Mouse (Mus musculus) mouse embryonic stem cell (cell line): Measurements from ENCODE around the gene 4931409K22Rik.
"Not testable (repeated sequence)": the region's sequence is repeated elsewhere in the genome, so short reads cannot be mapped to it uniquely, and the experiment has no call there.

Source experiments
- in situ Hi-C, 2 experiments: fragments of 300-500 bp; cut with MboI; formaldehyde crosslinking; loops; 1 replicate in 1 of 2; 3 replicates in 1 of 2; pipeline ENCODE4 v1.14.3; 2019 to 2020; ENCODE audit warnings: low sequenced_read_pairs in 2 of 2, low pct_unique_long_range_greater_than_20kb in 1 of 2, mixed read lengths in 1 of 2; ENCODE audit not compliant: unreplicated experiment in 1 of 2

Gene 4931409K22Rik

DNA sequence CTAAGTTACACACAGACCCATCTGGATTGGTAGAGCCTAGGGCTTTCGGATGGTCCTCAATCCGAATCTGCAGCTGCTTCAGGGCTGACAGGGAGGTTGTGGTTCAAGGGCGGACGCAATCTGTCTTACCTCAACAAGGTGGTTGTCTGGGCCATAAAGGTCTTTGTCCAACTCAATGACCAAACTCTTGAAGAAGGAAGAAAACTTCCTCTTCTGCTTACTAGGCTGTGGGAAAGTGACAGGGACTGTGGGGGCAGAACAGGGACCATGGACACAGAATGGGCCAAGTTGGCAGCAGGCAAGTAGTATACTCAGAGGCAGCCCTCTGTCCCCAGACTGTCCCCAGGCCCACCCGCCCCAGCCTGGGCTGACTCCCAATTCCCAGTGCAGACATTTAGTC, 38.7 kb upstream of the 4931409K22Rik start:
- in situ Hi-C loops, result no loop called here

DNA sequence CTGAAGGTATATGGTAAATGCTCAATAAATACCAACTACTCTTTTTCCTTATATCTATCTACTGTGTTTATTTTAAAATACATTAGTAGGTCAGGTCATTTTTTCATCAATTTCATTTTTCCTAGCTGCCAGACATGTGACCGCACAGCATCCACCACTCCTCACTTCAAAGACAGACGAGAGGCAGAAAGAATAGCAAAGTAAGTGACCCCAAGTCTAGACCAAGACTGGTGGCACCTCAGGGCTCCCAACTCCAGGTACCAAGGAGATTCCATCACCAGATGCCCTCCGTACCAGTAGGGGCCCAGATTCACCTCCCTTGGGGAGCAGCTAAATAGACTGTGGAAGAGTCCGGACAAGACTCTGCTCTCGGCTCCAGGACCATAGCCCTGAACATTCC, 37.7 kb upstream of the 4931409K22Rik start:
- in situ Hi-C loops, result no loop called here

DNA sequence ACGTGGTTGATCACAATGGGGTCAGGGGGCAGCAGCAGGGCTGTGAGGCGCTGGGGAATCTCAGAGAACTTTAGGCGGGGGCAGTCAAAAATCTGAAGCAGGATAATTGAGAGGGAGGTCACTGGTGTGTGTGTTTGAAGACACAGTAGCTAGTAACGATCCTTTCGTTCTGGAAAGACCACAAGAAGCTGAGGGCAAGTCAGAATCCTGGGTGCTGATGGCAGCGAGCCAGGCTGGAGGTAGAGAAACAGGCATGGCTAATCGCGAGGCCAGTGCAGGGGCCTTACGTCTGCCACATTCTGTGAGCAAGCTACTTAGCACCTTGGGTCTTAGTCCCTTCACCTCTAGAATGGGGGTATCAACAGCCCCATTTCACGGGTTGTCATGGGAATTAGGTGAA, 37.3 kb upstream of the 4931409K22Rik start:
- in situ Hi-C loops, result no loop called here

DNA sequence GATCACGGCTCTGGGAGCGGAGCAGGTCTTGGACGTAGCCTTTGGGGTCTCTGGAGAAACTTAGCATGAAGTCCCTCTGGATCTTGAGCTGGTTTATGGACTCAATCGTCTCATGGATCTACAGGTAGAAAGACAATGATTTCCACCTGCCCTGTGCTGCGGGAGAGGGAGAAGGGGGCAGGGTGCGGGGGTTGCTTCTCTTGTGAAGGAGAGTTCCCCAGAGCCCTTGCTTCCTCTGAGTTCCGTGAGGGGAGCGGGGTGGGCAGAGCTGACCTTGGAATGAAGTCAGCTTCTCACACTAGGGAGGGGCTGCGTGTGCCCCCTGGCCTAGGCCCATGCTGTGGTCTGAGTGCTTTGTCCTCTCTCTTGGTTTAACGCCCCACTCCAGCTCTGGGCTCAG, 36.6 kb upstream of the 4931409K22Rik start:
- in situ Hi-C loops, result no loop called here

DNA sequence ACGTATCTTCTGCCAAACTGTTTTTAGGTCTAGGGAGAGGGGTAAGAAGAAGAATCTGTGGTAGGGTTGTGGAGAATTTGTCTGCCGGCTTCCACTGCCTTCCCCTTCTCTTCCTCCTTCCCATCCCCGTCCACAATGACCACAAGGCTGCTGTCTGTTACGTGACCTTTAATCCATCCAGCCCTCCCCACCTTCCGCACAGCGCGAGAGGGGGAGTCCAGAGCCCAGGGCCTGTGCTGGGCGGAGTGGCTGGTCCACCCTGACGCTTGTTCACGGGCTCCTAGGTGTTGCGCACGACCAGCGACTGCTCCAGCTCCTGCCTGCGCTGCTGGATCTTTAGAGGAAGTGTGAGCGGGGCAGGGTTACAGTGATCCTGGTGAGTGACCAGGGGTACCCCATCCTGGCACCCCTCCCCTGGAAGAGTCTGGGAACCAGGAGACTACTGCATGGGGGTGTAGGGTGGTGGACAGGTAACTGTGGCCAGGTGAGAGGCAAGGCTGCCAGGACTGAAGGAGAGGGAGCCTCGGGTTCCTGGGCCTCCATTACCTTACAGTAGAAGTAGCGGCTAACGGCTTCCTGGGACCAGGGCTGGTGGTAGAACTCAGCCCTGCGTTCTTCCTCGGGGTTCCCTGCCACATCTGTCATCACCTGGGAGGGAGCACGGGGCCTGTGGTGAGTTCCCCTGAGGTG, 36.0 kb upstream of the 4931409K22Rik start:
- in situ Hi-C loops, result no loop called here

DNA sequence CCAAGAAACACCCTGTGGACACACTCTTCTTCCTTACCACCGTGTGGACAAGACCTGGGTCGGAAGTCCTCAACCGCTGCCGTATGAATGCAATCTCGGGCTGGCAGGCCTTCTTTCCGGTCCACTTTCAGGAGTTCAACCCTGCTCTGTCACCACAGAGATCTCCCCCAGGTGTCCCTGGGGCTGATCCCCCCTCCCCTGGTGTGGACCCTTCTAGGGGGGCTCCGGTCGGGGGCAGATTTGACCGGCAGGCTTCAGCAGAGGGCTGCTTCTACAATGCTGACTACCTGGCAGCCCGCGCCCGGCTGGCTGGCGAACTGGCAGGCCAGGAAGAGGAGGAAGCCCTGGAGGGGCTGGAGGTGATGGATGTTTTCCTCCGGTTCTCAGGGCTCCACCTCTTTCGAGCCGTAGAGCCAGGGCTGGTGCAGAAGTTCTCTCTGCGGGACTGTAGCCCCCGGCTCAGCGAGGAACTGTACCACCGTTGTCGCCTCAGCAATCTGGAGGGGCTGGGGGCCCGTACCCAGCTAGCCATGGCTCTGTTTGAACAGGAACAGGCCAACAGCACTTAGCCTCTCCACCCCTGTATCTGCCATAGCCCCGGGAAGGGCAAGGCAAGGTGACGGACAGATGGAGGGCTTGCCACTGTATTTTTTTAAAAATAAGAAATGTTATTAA, 35.3 kb upstream of the 4931409K22Rik start:
- in situ Hi-C loops, result no loop called here

DNA sequence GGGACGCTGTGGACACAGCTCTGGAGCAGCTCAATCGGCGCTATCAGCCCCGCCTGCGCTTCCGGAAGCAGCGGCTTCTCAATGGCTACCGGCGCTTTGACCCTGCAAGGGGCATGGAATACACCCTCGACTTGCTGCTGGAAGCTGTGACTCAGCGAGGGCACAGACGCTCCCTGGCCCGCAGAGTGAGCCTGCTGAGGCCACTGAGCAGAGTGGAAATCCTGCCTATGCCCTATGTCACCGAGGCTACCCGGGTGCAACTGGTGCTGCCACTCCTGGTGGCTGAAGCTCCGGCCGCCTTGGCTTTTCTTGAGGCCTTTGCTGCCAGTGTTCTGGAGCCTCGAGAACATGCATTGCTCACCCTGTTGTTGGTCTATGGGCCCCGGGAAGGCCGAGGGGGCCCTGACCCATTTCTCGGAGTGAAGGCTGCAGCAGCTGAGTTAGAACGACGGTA, 34.7 kb upstream of the 4931409K22Rik start:
- in situ Hi-C loops, result no loop called here

DNA sequence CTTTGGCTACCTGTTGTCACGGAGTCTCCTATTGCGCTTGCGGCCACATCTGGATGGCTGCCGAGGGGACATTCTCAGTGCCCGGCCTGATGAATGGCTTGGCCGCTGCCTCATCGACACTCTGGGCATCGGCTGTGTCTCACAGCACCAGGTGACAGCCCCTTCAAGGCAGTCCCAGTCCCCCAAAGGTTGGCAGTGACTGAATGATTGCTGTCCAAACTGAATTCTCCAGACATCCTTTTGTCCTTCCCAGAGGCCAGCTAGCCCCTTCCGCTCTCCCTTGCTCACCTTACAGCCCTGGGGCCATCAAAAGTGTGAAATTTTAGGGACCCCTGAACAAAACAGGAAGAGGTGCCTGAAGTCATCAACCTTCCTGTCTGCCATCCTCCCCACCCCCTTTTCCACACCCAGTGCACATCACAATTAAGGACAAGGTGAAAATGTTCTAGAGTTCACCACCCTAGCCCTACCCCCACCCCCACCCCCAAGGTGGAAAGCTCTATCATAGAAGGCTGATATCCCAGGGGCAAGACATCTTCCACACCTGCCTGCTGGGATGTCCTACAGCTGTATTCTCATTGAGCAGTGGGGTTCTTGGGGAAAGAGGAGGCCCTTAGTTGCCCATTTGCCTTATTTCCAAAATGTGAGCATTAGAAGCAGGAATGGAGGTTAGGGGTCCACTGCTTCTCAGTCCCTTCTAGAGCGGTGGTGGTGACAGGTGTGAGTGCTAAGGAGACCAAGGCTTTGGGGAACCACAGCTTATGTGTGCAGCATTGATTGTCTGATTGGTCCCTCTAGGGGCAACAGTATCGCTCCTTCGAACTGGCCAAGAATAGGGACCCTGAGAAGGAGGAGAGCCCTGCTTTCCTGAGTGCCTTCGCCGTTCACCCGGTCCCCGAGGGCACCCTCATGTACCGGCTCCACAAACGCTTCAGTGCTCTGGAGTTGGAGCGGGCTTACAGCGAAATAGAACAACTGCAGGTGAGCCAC, 33.2 kb upstream of the 4931409K22Rik start:
- in situ Hi-C loops, result no loop called here

DNA sequence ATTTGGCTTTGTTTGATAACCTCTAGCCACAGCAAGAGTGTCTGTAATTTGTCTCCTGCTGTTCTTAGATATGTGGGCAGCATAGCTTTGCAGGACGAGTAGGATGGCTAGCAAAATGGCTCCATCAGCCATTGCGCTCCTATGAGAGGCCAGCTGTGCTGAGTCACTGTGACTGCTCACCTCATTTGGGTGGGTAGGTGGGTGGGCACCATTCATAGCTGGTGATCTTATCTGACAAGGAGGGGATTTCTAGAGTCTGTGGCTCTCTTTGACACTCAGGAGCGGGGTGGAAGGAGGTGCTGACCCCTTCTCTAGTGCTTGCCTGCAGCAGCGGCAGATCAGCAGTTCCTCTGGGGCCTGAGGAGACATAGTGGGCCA, 30.6 kb upstream of the 4931409K22Rik start:
- in situ Hi-C loops, result no loop called here

DNA sequence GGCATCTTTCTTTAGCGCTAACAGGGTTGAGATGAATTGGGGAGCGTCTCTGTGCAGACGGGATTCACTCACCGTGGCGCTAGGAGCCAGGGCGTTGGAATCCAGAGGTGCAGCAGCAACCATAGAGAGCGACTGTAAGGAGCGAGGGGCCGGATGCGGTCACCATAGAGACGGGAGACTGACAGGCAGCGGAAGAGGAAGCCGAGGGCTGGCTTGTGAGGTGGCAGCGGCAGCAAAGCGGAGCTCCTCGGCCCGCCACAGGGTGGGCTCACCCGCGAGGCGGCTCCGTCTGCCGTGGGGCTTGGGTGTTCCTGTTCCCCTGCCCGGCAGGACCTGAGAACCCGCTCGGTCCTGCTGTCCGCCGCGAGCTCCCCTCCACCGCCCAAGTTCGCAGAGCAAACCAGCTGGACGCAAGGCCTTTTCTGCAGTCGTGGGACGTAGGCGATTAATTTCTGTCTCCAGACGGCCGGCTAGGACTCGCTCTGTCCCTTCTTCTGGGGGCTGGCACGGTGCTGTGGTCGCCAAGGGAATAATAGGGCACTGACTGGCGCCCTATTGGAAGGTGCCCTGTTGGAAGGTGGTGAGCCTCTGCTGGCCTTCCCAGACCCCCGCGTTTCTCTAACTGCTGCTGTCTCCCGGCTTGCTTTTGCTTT, 30.1 kb upstream of the 4931409K22Rik start, which contains the start of gene Chpf2:
Gene Chpf2, plus strand, starts transcription at position 195 of the 653 bp plus-strand sequence.
- in situ Hi-C loops, result no loop called here

DNA sequence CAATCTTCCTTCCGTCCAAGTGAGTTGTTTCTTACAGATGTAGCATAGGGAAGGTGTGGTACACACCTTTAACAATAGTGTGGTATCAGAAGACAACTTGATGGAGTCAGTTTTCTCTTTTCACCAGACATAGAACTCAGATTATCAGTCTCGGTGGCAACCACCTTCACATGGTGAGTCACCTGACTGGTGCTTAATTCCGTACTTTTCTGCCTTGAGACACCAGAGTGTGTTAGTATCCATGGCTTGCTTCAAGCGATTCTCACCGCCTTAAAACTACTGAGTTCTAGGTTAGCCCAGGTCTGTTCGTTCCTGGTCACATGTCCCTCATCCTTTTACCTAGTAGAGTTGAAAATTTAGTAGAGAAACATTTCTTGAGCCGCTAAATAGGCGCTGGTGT, 29.5 kb upstream of the 4931409K22Rik start:
- in situ Hi-C loops, result no loop called here

DNA sequence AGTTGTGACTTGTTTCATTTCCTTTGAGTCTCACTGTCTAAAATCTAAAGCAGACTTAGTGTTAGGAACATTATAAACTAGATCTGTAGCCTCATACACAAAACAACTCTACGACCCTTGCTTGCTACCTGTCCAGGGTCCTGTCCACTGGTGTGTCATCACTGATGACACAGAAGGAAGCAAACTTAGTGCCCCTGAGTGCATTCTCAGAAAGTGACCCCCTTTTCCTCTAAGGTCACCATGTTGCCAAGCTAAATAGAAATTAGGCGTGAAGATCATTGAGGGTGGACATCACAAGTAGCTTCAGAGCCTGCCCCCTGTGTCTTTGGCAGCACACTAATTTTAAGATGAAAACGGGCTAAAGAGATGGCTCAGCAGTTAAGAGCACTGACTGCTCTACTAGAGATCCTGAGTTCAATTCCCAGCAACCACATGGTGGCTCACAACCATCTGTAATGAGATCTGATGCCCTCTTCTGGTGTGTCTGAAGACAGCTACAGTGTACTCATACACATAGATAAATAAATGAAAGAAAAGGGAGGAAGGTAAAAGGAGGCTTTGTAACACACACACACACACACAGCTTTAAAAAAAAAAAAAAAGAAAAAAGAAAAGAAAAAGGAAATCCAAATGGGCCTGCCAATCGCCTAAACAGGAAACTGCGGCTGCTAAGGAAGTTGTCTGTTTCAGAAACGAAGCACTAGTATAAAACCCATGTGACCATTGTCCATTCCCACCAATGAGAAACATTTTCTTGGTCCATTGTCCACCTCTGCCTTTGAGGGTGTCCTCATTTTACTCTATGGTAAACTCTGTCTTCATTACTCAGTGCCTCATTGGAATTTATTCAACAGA, 21.7 kb upstream of the 4931409K22Rik start:
- in situ Hi-C loops, result no loop called here

DNA sequence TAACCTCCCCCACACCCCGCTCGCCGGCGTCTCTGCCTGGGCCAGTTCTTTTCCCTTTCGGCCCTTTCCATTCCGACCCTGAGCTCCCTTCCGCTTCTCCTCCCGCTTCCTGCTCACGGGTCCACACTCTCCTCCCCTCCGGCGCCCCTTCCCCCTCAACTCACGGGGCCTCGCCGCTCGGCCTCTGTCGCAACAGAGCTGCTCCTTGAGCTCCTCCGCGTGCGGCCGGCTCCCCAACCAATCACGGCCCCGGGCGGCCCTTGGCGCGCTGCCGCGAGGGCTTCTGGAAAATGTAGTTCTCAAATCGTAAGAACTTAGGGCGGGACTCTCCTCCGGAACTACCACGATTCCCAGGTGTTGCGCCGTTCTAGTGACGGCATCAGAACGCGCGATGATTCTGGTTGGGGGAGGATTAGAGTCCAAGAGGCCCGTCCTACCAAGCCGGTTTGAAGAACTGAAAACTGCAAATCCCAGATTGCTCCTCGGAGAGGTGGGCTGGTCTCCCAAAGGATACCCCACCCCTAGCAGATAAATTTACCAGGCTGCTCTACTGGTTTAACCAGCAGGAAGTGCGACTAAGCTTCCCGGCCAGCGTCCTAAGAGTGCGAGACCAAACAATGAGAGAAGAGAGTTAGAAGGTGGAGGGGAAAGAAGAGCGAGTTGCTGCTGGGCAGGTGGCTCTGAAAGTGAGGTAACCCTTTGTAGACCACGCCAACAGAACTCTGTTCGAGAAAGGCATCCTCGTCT, 20.7 kb upstream of the 4931409K22Rik start, which contains the start of gene Abcf2:
Gene Abcf2, minus strand, starts transcription at position 285 of the 747 bp plus-strand sequence.
- in situ Hi-C loops, result no loop called here

DNA sequence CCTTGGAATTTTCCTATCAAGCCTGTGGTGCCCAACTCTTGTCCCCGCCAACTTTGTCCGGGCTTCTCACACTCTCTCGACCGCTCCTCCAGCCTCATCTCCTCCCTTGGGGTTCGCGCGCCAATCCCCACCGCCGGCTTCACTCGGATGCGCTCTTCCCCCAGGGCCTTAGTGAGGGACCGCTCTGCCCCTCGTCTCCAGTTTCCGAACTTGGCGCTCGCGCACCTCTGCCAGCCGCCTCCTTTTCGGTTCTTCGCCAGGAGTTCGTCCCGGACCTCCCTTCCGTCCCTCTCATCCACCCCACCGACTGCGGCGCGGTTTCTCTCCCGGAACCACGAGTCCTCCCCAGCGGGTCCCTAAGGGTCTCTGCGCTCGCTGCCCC, 20.2 kb upstream of the 4931409K22Rik start:
- in situ Hi-C loops, result no loop called here

DNA sequence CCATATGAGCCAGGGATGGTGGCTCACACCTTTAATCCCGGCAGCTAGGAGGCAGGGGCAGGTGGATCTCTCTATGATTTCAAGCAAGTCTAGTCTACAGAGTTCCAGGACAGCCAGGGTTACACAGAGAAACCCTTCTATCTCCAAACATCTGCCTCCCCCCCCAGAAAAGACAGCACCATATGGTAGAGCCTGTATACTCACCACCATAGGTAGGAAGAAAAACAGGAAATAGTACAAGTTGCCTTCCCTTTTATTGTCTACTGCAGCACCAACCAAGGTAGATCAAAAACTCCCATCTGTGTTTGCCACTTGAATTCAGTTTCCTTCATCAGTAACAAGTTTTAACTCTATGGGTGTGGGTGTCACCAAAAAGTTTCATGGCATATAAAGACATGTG, 19.3 kb upstream of the 4931409K22Rik start:
- in situ Hi-C loops, result no loop called here

DNA sequence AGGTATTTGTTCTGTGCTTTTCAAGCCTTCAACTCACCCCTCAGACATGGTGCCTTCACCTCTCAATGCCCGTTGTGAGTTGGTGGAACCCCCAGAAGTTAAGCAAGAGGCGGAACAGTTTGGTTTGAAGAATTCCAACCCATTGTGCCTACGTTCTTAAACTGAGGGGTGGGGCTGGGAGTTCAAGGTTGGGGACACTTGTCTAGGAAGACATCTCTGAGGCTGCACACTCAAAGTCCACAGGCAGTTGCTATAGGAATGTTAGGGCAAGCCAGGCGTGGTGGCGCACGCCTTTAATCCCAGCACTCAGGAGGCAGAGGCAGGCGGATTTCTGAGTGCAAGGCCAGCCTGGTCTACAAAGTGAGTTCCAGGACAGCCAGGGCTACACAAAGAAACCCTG, 1.3 kb downstream of the 4931409K22Rik start:
- in situ Hi-C loops, result not testable (repeated sequence)

DNA sequence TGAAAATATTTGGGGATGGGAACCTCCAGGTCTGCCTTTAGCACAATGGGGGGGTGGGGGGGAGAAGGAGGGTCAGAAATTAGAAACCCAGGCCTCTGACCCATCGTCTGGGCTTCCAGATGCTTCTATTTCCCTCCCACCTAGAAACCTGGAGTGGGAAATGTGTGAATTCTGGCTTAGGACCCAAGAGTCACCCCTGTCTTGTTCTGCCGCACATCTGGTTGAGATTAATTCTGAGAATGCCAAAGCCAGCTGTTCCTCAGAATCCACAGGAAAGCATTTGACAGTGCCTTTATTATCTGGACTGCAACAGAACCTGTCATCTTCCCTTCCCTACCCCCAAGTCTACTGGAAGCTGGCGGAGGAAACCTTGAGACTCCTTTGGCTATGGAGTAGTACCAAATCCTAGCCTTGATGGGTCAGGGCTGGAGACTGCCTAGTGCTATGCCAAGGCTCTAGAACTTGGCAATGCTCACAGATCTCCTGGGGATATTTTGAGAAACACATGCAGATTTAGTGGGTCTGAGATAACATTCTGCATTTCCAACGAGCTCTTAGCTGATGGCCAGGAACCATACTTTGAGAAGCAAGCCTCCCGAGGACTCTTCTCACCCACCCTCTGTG, 2.9 kb downstream of the 4931409K22Rik start:
- in situ Hi-C loops, result no loop called here
